Mouse (Mus musculus) forebrain, postnatal 0 days (tissue): Measurements from ENCODE around the gene Top1. TPM values are rescaled to one million over a fixed set of nuclear protein-coding genes. Genes with fewer than 3 reads are reported as not detected.

Experiments used
- ATAC-seq: fragments of 200-750 bp; cut with Nextera tagmentation; 2 replicates; pipeline ENCODE4 v1.8.0; 2017; ENCODE audit warnings: mild to moderate bottlenecking, moderate library complexity
- DNase-seq: peaks from one replicate; pipeline ENCODE4 v3.0.0-alpha.2; 2015
- H3K27ac ChIP-seq: fragments of 300-500 bp; sonication (generic); 2 replicates; pipeline ENCODE4 v1.5.1; 2014; ENCODE audit warnings: low read depth, mild to moderate bottlenecking, antibody characterized with exemption, low read length, moderate library complexity, mixed read lengths
- H3K27me3 ChIP-seq: fragments of 300-500 bp; sonication (generic); 2 replicates; pipeline ENCODE4 v1.6.1; 2014; ENCODE audit warnings: mild to moderate bottlenecking, low read length, mixed read lengths; ENCODE audit not compliant: insufficient read depth
- H3K36me3 ChIP-seq: fragments of 300-500 bp; sonication (generic); 2 replicates; pipeline ENCODE4 v1.6.1; 2014; ENCODE audit warnings: mild to moderate bottlenecking, moderate library complexity; ENCODE audit not compliant: insufficient read depth
- H3K4me1 ChIP-seq: fragments of 300-500 bp; sonication (generic); 2 replicates; pipeline ENCODE4 v1.6.1; 2014; ENCODE audit warnings: antibody characterized with exemption; ENCODE audit not compliant: insufficient read depth
- H3K4me2 ChIP-seq: fragments of 300-500 bp; sonication (generic); 2 replicates; pipeline ENCODE4 v1.6.1; 2014; ENCODE audit warnings: low read depth, mild to moderate bottlenecking, moderate library complexity
- H3K4me3 ChIP-seq: fragments of 300-500 bp; sonication (generic); 2 replicates; pipeline ENCODE4 v1.5.1; 2014; ENCODE audit warnings: low read depth, low read length, mixed read lengths
- H3K9ac ChIP-seq: fragments of 300-500 bp; sonication (generic); 2 replicates; pipeline ENCODE4 v1.6.1; 2014; ENCODE audit warnings: mild to moderate bottlenecking
- H3K9me3 ChIP-seq: fragments of 300-500 bp; sonication (generic); 2 replicates; pipeline ENCODE4 v1.6.1; 2016; ENCODE audit warnings: low read length
- CTCF ChIP-seq: sonication (generic); IDR thresholded peaks from 2 replicates; pipeline ENCODE4 v1.5.1; 2016; ENCODE audit warnings: antibody characterized with exemption, control low read depth, low read depth
- WGBS: fragments of 180-500 bp; shearing (Covaris S2); extraction: QIAGEN DNeasy Blood & Tissue Kit; methylation state at CpG from one replicate; pipeline ENCODE4 v1.1.7; 2014; 5-methylcytosine and 5-hydroxymethylcytosine counted together
- polyA plus RNA-seq: library from polyadenylated mRNA; unstranded; fragments of >200 nt; fragmentation: Nextera tagmentation; extraction: Ambion mirVana; gene quantifications from 2 replicates; pipeline ENCODE4 v1.2.1, GENCODE M21; 2015
- total RNA-seq: library from RNA; depleted of rRNA; stranded (reverse); fragments of >200 nt; gene quantifications from 2 replicates; pipeline ENCODE4 v1.2.3, GENCODE M21; 2014; rRNA removed

Gene Top1
- 42.5 and 56.7 TPM in 2 replicates for total RNA-seq
- 35.4 and 46.1 TPM in 2 replicates for polyA plus RNA-seq

GRCm38 (mm10) chr2:160645614-160646137 lies at the start of gene Top1:
TSS of gene Top1 (plus strand) at chr2:160645888.
- peak within 1 kb of the TSS; percentile 99 for H3K27ac ChIP-seq
- H3K4me1 ChIP-seq = peaks cover 19% of the 10 kb centered on the region
- ATAC-seq (peak; percentile 98), DNase-seq (peak; percentile 99)
- H3K9me3 ChIP-seq = no peaks in the 10 kb centered on the region
- H3K4me2 ChIP-seq = peak within 1 kb of the TSS; percentile 60
- under 1% methylated on average over 50 of the region's 50 CpGs for WGBS
- H3K9ac ChIP-seq = peak within 1 kb of the TSS; percentile 100
- H3K4me3 ChIP-seq = peak within 1 kb of the TSS; percentile 99
- TF ChIP-seq CTCF = no peak
- no peaks in the 10 kb centered on the region for H3K36me3 ChIP-seq
- no peaks in the 10 kb centered on the region for H3K27me3 ChIP-seq

GRCm38 (mm10) chr2:160597582-160598281 lies 48.0 kb upstream of the Top1 start:
- peak; percentile 99 for TF ChIP-seq CTCF
- 34% methylated on average over 12 of the region's 12 CpGs for WGBS
- no peaks in the 10 kb centered on the region for H3K9me3 ChIP-seq
- 0 out of 2 replicates have a peak, but pooled peaks cover 3% of the 10 kb centered on the region for H3K4me1 ChIP-seq
- H3K9ac ChIP-seq = no peak overlapping the region
- ATAC-seq = peak; percentile 93
- no peak overlapping the region for H3K4me3 ChIP-seq
- H3K4me2 ChIP-seq = no peak overlapping the region
- peak; percentile 90 for DNase-seq
- no peak overlapping the region for H3K27ac ChIP-seq
- H3K36me3 ChIP-seq = no peaks in the 10 kb centered on the region
- no peaks in the 10 kb centered on the region for H3K27me3 ChIP-seq

- Histone ChIP-seq H3K4me3 (no peak overlapping the region), H3K36me3 (no peaks in the 10 kb centered on the region), H3K9me3 (no peaks in the 10 kb centered on the region), H3K27me3 (no peaks in the 10 kb centered on the region), H3K27ac (no peak overlapping the region), H3K9ac (no peak overlapping the region), H3K4me1 (0 out of 2 replicates have a peak, but pooled peaks cover 3% of the 10 kb centered on the region), H3K4me2 (no peak overlapping the region)
- WGBS = 54% methylated on average over 1 of the region's 1 CpGs
- no peak for ATAC-seq
- no peak for DNase-seq
- peak; percentile 63 for TF ChIP-seq CTCF
These were observed 43.9 kb upstream of the Top1 start for GRCm38 (mm10) chr2:160601805-160602204.

- no peak for DNase-seq
- TF ChIP-seq CTCF = no peak
- WGBS = 73% methylated on average over 10 of the region's 10 CpGs
- Histone ChIP-seq H3K27ac (no peak overlapping the region), H3K27me3 (no peaks in the 10 kb centered on the region), H3K4me2 (no peak overlapping the region), H3K9me3 (no peaks in the 10 kb centered on the region), H3K36me3 (no peaks in the 10 kb centered on the region), H3K4me1 (no peaks in the 10 kb centered on the region), H3K9ac (no peak overlapping the region), H3K4me3 (no peak overlapping the region)
- ATAC-seq = no peak
These were observed 42.3 kb upstream of the Top1 start for GRCm38 (mm10) chr2:160603154-160603933.

GRCm38 (mm10) chr2:160610012-160610411 lies 35.7 kb upstream of the Top1 start:
- ATAC-seq = peak; percentile 69
- H3K4me3 ChIP-seq = no peak overlapping the region
- no peaks in the 10 kb centered on the region for H3K9me3 ChIP-seq
- no peaks in the 10 kb centered on the region for H3K4me1 ChIP-seq
- H3K36me3 ChIP-seq = no peaks in the 10 kb centered on the region
- no peak overlapping the region for H3K9ac ChIP-seq
- H3K27ac ChIP-seq = no peak overlapping the region
- TF ChIP-seq CTCF = no peak
- no peak overlapping the region for H3K4me2 ChIP-seq
- WGBS = 28% methylated on average over 2 of the region's 2 CpGs
- H3K27me3 ChIP-seq = no peaks in the 10 kb centered on the region
- DNase-seq = peak; percentile 78

- 80% methylated on average over 5 of the region's 5 CpGs for WGBS
- ATAC-seq (no peak), DNase-seq (no peak)
- Histone ChIP-seq H3K4me3 (no peak overlapping the region), H3K27ac (no peak overlapping the region), H3K9me3 (no peaks in the 10 kb centered on the region), H3K27me3 (no peaks in the 10 kb centered on the region), H3K9ac (no peak overlapping the region), H3K36me3 (no peaks in the 10 kb centered on the region), H3K4me1 (no peaks in the 10 kb centered on the region), H3K4me2 (no peak overlapping the region)
- TF ChIP-seq CTCF = no peak
These were observed 32.3 kb upstream of the Top1 start for GRCm38 (mm10) chr2:160613186-160613919.
